In genomic region chr6:139226127-139226526, GRCm38 (mm10) we compare ENCODE assay signal across 21 mouse cellular contexts.
"Had no signal": no experiment of that assay in that cellular context is flagged by ENCODE, and none has a peak within 500 bp of the region (broad histone marks: within the 10 kb centered on the region; RNA-seq: fewer than 3 reads in every experiment).

No protein-coding gene starts in this region.

- ATAC-seq: forebrain, embryonic 13.5 days; forebrain, embryonic 14.5 days; forebrain, embryonic 15.5 days; forebrain, embryonic 16.5 days; forebrain, postnatal 0 days had no signal

- DNase-seq: cerebellum, adult 8-10 months; cerebellum, adult 9-10 months; cerebellum, adult 9-11 months; cerebellum, postnatal 10 days; cerebellum, postnatal 14 days; cerebellum, postnatal 25 days; cerebellum, postnatal 36 days; embryo, embryonic 11 days; forebrain, postnatal 0 days; gastrocnemius, adult 2 months; gastrocnemius, postnatal 10 days; gastrocnemius, postnatal 14 days; gastrocnemius, postnatal 25 days; gastrocnemius, postnatal 36 days; heart, adult 11 months; heart, adult 18-20 months; heart, adult 2 months had no signal
